Mouse (Mus musculus): ENCODE measurements around the gene Fktn.
A peak's percentile ranks its signal among the peaks of the same experiment; 100 is the strongest.

The Fktn gene

GRCm38 (mm10) chr4:53796865-53797772, 83.3 kb downstream of the Fktn start:
- TF ChIP-seq GATA4 (IDR thresholded peaks at IDR 0.05; ENCODE audit: insufficient replicate concordance, low read length): no peak

- TF ChIP-seq GATA4 (IDR thresholded peaks at IDR 0.05; ENCODE audit: insufficient replicate concordance, low read length): no peak
Measured at GRCm38 (mm10) chr4:53798896-53799676, 85.3 kb downstream of the Fktn start.

- TF ChIP-seq GATA4 (IDR thresholded peaks at IDR 0.05; ENCODE audit: insufficient replicate concordance, low read length): no peak
Measured at GRCm38 (mm10) chr4:53799753-53800152, 86.0 kb downstream of the Fktn start.

DNA sequence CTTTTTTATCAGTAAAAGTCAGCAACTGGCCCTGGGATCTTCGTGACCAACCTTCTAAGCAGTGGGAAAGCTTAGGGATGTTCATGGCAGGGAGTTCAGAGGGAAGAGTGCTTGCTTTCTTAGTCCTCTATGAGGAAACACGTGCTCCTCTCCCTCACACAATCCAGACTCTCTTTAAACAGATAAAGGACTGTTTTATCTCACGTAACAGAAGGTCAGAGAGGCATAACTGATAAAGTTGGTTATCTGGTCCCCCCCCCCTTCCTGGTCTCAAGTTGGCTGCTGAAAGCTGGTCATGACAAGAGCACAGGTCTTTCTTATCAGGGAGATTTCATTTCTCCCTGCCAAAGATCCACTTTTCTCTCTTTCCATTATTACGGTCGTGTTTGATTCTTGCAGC, 104.5 kb downstream of the Fktn start:
- TF ChIP-seq GATA4 (IDR thresholded peaks at IDR 0.05; ENCODE audit: insufficient replicate concordance, low read length): no peak

DNA sequence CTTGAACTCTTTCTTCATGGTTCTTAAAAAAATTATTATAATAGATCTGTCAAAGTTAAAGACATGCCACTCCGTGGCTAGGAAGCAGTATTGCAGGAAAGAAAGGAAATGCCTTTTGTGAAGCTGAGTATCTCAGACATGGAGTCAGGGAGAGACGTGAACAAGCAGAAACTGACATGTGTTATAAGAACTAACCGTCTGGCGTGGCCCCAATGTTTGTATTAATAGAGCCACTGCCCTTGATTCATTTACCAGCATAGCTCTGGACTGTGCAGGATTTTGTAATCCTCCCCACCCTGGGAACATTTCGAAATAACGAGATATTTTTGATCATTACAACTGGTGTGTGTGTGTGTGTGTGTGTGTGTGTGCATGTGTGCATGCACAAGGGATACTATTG, 109.9 kb downstream of the Fktn start:
- TF ChIP-seq GATA4 (IDR thresholded peaks at IDR 0.05; ENCODE audit: insufficient replicate concordance, low read length): peak; percentile 58; the same call in 1 of the 2 replicates

DNA sequence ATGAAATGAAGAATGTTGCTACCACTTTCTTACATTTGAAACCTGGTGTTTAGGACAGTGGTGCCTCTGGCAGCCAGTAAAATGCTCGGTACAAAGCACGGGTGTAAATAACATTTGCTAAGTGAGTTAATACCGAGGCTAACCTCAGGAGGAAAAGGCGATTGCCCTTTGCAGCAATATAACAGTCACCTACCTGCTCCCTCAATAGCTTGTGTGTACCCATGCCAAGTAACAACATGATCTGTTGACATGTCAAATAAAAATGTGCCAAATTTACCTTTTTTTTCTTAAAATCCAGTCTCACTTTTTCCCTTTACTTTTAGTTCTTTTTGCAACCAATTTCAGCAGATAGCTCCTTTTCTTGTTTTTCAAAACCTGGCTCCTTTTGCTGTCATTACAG, 111.0 kb downstream of the Fktn start:
- no peak for TF ChIP-seq GATA4 (IDR thresholded peaks at IDR 0.05; ENCODE audit: insufficient replicate concordance, low read length)

DNA sequence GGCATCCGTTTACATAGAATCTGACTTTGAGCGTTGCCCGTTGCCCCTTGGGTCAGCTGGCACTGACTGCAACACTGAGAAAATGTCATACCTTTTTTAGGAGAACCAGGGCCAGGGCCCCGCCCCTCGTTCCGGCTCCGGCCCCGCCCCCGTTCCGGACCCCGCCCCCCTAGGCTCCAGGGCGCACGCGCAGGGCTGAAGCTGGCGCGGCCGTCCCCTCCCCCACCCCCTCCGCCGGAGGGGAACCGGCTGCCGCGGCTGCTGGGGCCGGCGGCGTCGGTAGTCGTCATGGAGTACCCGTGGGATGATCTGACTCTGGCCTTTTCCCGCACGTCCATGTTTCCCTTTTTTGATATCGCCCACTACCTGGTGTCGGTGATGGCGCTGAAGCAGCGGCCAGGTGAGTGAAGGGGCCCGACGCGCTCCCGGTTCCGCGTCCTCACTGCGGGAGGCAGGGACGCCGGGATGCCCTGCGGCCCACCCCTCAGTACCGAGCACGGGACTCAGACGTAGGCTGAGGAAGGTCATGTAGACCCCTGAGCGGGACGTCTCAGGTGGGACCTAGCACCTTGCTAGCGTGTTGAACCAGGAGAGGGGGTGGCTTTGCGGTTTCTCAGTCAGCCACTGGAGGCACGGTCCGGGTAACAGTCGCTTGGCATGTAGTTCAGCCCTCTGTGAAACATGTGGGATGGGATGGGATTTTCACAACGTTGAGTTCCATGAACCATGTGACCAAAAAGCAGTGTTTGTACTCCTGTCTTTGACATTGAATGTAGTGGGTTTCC, 112.2 kb downstream of the Fktn start, which contains the start of gene Tmem38b:
Tmem38b (plus strand) TSS at position 225 of the 785 bp plus-strand sequence.
- no peak for TF ChIP-seq GATA4 (IDR thresholded peaks at IDR 0.05; ENCODE audit: insufficient replicate concordance, low read length)

DNA sequence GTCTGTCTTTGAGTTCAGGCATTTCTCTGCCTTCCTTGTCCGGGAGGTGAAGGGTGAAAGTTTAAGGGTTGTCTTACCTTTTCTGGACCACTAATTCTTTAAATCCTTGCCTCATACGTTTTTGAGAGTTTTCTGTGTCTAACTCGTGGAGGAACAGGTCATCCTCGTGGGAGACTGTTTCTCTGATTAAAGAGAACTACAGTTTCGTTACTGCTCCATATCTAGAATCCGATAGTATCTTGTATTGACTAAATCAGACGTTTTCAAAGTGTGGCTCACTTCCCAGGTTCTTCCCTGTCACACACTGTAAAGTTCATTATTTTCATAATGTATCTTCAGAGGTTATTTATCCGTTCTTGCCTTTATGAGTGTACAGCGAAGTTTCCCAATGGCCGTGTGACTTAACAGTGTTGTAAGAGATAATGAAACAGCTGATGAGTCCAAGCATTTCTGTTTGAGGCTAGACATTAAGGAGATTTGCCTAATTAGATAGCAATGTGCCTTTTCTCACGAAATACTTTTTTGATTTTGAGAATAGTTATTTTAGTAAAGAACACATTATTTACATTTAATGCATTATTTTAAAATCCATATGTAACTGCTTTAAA, 112.9 kb downstream of the Fktn start:
- TF ChIP-seq GATA4 (IDR thresholded peaks at IDR 0.05; ENCODE audit: insufficient replicate concordance, low read length): no peak
